23 mouse cellular contexts compared by ENCODE assay signal in the genomic region with DNA sequence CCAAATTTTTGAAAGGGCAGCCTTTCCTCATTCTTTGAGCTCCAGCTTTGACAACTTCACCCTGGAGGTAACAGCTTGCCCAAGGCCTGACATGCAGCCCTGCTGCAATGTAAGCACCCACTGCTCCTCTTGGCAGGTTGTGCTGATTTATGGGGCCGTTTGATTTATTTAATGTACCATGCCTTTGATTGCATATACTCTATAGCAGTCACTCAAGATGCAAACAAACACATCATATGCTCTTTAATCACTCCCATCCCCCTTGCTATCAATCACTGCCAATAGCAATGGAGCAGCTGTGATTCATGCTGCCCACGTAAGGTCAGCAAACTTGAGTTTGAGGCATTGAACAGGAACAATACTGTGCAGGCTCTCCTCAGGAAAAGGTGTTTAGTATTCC.
DNase-seq lines count a peak whose midpoint lies in the region; ATAC-seq lines count a peak whose summit lies in the region.
"Had no signal": no experiment of that assay in that cellular context is flagged by ENCODE, and none has a peak within 500 bp of the region (broad histone marks: within the 10 kb centered on the region; RNA-seq: fewer than 3 reads in every experiment).

No protein-coding gene starts in this region.

- no peak overlapping the region for H3K27ac ChIP-seq in hindbrain, embryonic 11.5 days (ENCODE audit: low read depth, low read length)
- H3K27ac ChIP-seq in hindbrain, embryonic 14.5 days = no peak overlapping the region
- H3K27ac ChIP-seq in midbrain, embryonic 11.5 days (ENCODE audit: low read depth, low read length) = no peak overlapping the region
- H3K27ac ChIP-seq: hindbrain, embryonic 15.5 days; liver, embryonic 13.5 days; midbrain, embryonic 13.5 days; stomach, embryonic 15.5 days had no signal

- no peaks in the 10 kb centered on the region for H3K27me3 ChIP-seq in hindbrain, embryonic 11.5 days (ENCODE audit: control insufficient read depth, insufficient read depth, low read length)
- H3K27me3 ChIP-seq in hindbrain, embryonic 14.5 days (ENCODE audit: control insufficient read depth, insufficient read depth, low read length) = no peaks in the 10 kb centered on the region
- no peaks in the 10 kb centered on the region for H3K27me3 ChIP-seq in midbrain, embryonic 11.5 days (ENCODE audit: control insufficient read depth, insufficient read depth, low read length)
- H3K27me3 ChIP-seq: heart, embryonic 12.5 days; hindbrain, embryonic 15.5 days; liver, embryonic 13.5 days; midbrain, embryonic 13.5 days; stomach, embryonic 15.5 days had no signal

- H3K9ac ChIP-seq in hindbrain, embryonic 11.5 days (ENCODE audit: low read depth, low read length) = no peak overlapping the region
- no peak overlapping the region for H3K9ac ChIP-seq in hindbrain, embryonic 14.5 days
- no peak overlapping the region for H3K9ac ChIP-seq in midbrain, embryonic 11.5 days (ENCODE audit: low read length)
- H3K9ac ChIP-seq: heart, embryonic 12.5 days; hindbrain, embryonic 15.5 days; liver, embryonic 13.5 days; midbrain, embryonic 13.5 days; stomach, embryonic 15.5 days had no signal

- no peak overlapping the region for H3K4me2 ChIP-seq in hindbrain, embryonic 11.5 days (replicated peaks; ENCODE audit: low read depth, low read length)
- H3K4me2 ChIP-seq in hindbrain, embryonic 14.5 days (replicated peaks) = no peak overlapping the region
- H3K4me2 ChIP-seq in midbrain, embryonic 11.5 days = no peak overlapping the region
- H3K4me2 ChIP-seq: heart, embryonic 12.5 days; hindbrain, embryonic 15.5 days; liver, embryonic 13.5 days; midbrain, embryonic 13.5 days; stomach, embryonic 15.5 days had no signal

- peak; percentile 37 for DNase-seq in hindbrain, embryonic 11.5 days (ENCODE audit: low spot score)
- no peak for DNase-seq in hindbrain, embryonic 14.5 days (ENCODE audit: low spot score)
- peak; percentile 19 for DNase-seq in forelimb bud, embryonic 11.5 days (ENCODE audit: low read depth, low spot score)
- peak; percentile 44 for DNase-seq in mesoderm, embryonic 11.5 days (ENCODE audit: low read depth, low spot score)
- no peak for DNase-seq in kidney, postnatal 25 days
- DNase-seq in midbrain, embryonic 11.5 days (ENCODE audit: low spot score, missing footprints) = no peak
- DNase-seq in cerebellum, adult 11-12 months = no peak
- DNase-seq: cerebellum, adult 9-10 months; gastrocnemius, postnatal 14 days; heart, adult 18-20 months; heart, postnatal 10 days; kidney, postnatal 36 days; layer of hippocampus, postnatal 36 days; liver, embryonic 13.5 days; lung, adult 2 months; lung, postnatal 14 days; thymus, postnatal 25 days had no signal

- 48% methylated on average over 2 of the region's 2 CpGs for WGBS in hindbrain, embryonic 11.5 days
- 33% methylated on average over 2 of the region's 2 CpGs for WGBS in hindbrain, embryonic 14.5 days
- 76% methylated on average over 2 of the region's 2 CpGs for WGBS in midbrain, embryonic 11.5 days

- H3K4me1 ChIP-seq in hindbrain, embryonic 11.5 days (replicated peaks; ENCODE audit: control insufficient read depth, insufficient read depth, low read length) = no peaks in the 10 kb centered on the region
- H3K4me1 ChIP-seq in hindbrain, embryonic 14.5 days (replicated peaks; ENCODE audit: control insufficient read depth, insufficient read depth, low read length) = no peaks in the 10 kb centered on the region
- H3K4me1 ChIP-seq in midbrain, embryonic 11.5 days (ENCODE audit: control insufficient read depth, insufficient read depth, low read length) = no peaks in the 10 kb centered on the region
- H3K4me1 ChIP-seq: heart, embryonic 12.5 days; hindbrain, embryonic 15.5 days; liver, embryonic 13.5 days; midbrain, embryonic 13.5 days; stomach, embryonic 15.5 days had no signal

- H3K9me3 ChIP-seq in hindbrain, embryonic 11.5 days (ENCODE audit: control insufficient read depth, low read length) = no peaks in the 10 kb centered on the region
- no peaks in the 10 kb centered on the region for H3K9me3 ChIP-seq in hindbrain, embryonic 14.5 days (ENCODE audit: control insufficient read depth, low read length)
- no peaks in the 10 kb centered on the region for H3K9me3 ChIP-seq in midbrain, embryonic 11.5 days (ENCODE audit: control insufficient read depth, low read length)
- H3K9me3 ChIP-seq: heart, embryonic 12.5 days; hindbrain, embryonic 15.5 days; liver, embryonic 13.5 days; midbrain, embryonic 13.5 days; stomach, embryonic 15.5 days had no signal

- no peak overlapping the region for H3K4me3 ChIP-seq in hindbrain, embryonic 11.5 days (ENCODE audit: low read depth, low read length)
- no peak overlapping the region for H3K4me3 ChIP-seq in hindbrain, embryonic 14.5 days (replicated peaks; ENCODE audit: low read length)
- H3K4me3 ChIP-seq in midbrain, embryonic 11.5 days (ENCODE audit: low read depth, low read length) = no peak overlapping the region
- H3K4me3 ChIP-seq: heart, embryonic 12.5 days; hindbrain, embryonic 15.5 days; liver, embryonic 13.5 days; midbrain, embryonic 13.5 days; stomach, embryonic 15.5 days had no signal

- no peaks in the 10 kb centered on the region for H3K36me3 ChIP-seq in hindbrain, embryonic 11.5 days (ENCODE audit: control insufficient read depth, insufficient read depth, low read length)
- H3K36me3 ChIP-seq in hindbrain, embryonic 14.5 days (replicated peaks; ENCODE audit: control insufficient read depth, insufficient read depth) = no peaks in the 10 kb centered on the region
- no peaks in the 10 kb centered on the region for H3K36me3 ChIP-seq in midbrain, embryonic 11.5 days (ENCODE audit: control insufficient read depth, insufficient read depth, low read length)
- H3K36me3 ChIP-seq: heart, embryonic 12.5 days; hindbrain, embryonic 15.5 days; liver, embryonic 13.5 days; midbrain, embryonic 13.5 days; stomach, embryonic 15.5 days had no signal

- peak; percentile 80 for ATAC-seq in hindbrain, embryonic 11.5 days (ENCODE audit: low FRiP score)
- ATAC-seq in hindbrain, embryonic 14.5 days (ENCODE audit: low FRiP score) = no peak
- no peak for ATAC-seq in midbrain, embryonic 11.5 days (ENCODE audit: low FRiP score)
- ATAC-seq: forebrain, embryonic 14.5 days; intestine, postnatal 0 days; midbrain, embryonic 13.5 days had no signal

Comparison
In these comparisons a context has a peak if more than half of its experiments do, and no peak if none do; other contexts are left out.
1. DNase-seq: peak in hindbrain, embryonic 11.5 days (single experiment), forelimb bud, embryonic 11.5 days (single experiment) and mesoderm, embryonic 11.5 days (single experiment); none in hindbrain, embryonic 14.5 days (single experiment), kidney, postnatal 25 days (0 of 2), midbrain, embryonic 11.5 days (single experiment) and cerebellum, adult 11-12 months (single experiment).